Mouse (Mus musculus) hindbrain, postnatal 0 days (tissue): ENCODE measurements at regions not wholly inside any gene's neighbourhood (a gene's known extent, or its start where the extent isn't known, plus 50 kb on each side); places are given as distances from the start of the nearest gene placed in this dataset.

Experiments used
- ATAC-seq: fragments of 200-750 bp; cut with Nextera tagmentation; 2 replicates; pipeline ENCODE4 v1.8.0; 2017; ENCODE audit warnings: mild to moderate bottlenecking, moderate TSS enrichment, moderate library complexity
- DNase-seq: peaks from one replicate; pipeline ENCODE4 v3.0.0-alpha.2; 2015; ENCODE audit warnings: low spot score
- H3K27ac ChIP-seq: fragments of 300-500 bp; sonication (generic); 2 replicates; pipeline ENCODE4 v1.5.1; 2014; ENCODE audit warnings: mild to moderate bottlenecking
- H3K27me3 ChIP-seq: fragments of 300-500 bp; sonication (generic); 2 replicates; pipeline ENCODE4 v1.6.1; 2014; ENCODE audit warnings: low read length, mixed read lengths; ENCODE audit not compliant: insufficient read depth
- H3K36me3 ChIP-seq: fragments of 300-500 bp; sonication (generic); 2 replicates; pipeline ENCODE4 v1.6.1; 2014; ENCODE audit warnings: low read length, mixed read lengths; ENCODE audit not compliant: insufficient read depth
- H3K4me1 ChIP-seq: fragments of 300-500 bp; sonication (generic); 2 replicates; pipeline ENCODE4 v1.6.1; 2014; ENCODE audit warnings: antibody characterized with exemption, low read length, mixed read lengths; ENCODE audit not compliant: insufficient read depth
- H3K4me2 ChIP-seq: fragments of 300-500 bp; sonication (generic); 2 replicates; pipeline ENCODE4 v1.6.1; 2014; ENCODE audit warnings: low read depth, mild to moderate bottlenecking, low read length, moderate library complexity, mixed read lengths
- H3K4me3 ChIP-seq: fragments of 300-500 bp; sonication (generic); 2 replicates; pipeline ENCODE4 v1.5.1; 2014; ENCODE audit warnings: low read length
- H3K9ac ChIP-seq: fragments of 300-500 bp; sonication (generic); replicated peaks from 2 replicates; pipeline ENCODE4 v1.6.1; 2014; ENCODE audit warnings: mild to moderate bottlenecking, low read length, moderate library complexity, mixed read lengths
- H3K9me3 ChIP-seq: fragments of 300-500 bp; sonication (generic); 2 replicates; pipeline ENCODE4 v1.6.1; 2016; ENCODE audit warnings: low read length, mixed read lengths
- CTCF ChIP-seq: IDR thresholded peaks from 2 replicates; pipeline ENCODE4 v1.5.1; 2016; ENCODE audit warnings: antibody characterized with exemption, control low read depth, low read depth
- WGBS: fragments of 180-500 bp; shearing (Covaris S2); extraction: QIAGEN DNeasy Blood & Tissue Kit; methylation state at CpG from one replicate; pipeline ENCODE4 v1.1.7; 2014; 5-methylcytosine and 5-hydroxymethylcytosine counted together

- peak overlapping the region; percentile 76 for H3K4me2 ChIP-seq
- under 1% methylated on average over 49 of the region's 63 CpGs for whole genome bisulfite sequencing
- peaks cover 49% of the 10 kb centered on the region for H3K4me1 ChIP-seq
- DNase-seq = peak; percentile 79
- peak overlapping the region; percentile 65 for H3K9ac ChIP-seq
- H3K27ac ChIP-seq = peak overlapping the region; percentile 89
- no peaks in the 10 kb centered on the region for H3K27me3 ChIP-seq
- H3K9me3 ChIP-seq = no peaks in the 10 kb centered on the region
- no peaks in the 10 kb centered on the region for H3K36me3 ChIP-seq
- H3K4me3 ChIP-seq = peak overlapping the region; percentile 40
- TF ChIP-seq CTCF = no peak
- ATAC-seq = peak; percentile 50
Measured at GRCm38 (mm10) chr2:30711853-30712498, 91.5 kb downstream of the 1700001O22Rik start.

DNA sequence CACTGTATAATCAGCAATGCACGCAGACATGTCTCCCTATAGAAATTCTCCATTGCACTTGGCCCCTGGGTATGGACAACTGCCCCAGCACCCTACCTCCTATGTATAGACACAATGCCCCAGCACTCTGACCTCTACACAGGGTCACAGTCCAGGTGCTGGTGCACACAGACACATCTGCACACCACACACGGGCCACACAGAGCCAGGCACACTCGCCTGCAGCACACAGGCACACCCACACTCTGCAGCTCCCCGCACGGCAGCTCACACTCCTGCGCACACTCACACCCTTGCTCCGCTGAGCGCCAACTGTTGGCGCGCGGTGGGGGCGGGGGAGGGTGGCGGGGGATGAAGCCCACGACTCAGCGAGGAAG is 92.0 kb downstream of the 1700001O22Rik start:
- TF ChIP-seq CTCF = no peak
- peak; percentile 36; the same call in 1 of the 2 replicates for ATAC-seq
- Histone ChIP-seq H3K4me1 (peaks cover 46% of the 10 kb centered on the region), H3K4me3 (peak overlapping the region; percentile 40), H3K27me3 (no peaks in the 10 kb centered on the region), H3K36me3 (no peaks in the 10 kb centered on the region), H3K27ac (peak overlapping the region; percentile 89), H3K4me2 (peak overlapping the region; percentile 76), H3K9ac (peak overlapping the region; percentile 65), H3K9me3 (no peaks in the 10 kb centered on the region)
- 3% methylated on average over 12 of the region's 15 CpGs for WGBS
- no peak for DNase-seq

DNA sequence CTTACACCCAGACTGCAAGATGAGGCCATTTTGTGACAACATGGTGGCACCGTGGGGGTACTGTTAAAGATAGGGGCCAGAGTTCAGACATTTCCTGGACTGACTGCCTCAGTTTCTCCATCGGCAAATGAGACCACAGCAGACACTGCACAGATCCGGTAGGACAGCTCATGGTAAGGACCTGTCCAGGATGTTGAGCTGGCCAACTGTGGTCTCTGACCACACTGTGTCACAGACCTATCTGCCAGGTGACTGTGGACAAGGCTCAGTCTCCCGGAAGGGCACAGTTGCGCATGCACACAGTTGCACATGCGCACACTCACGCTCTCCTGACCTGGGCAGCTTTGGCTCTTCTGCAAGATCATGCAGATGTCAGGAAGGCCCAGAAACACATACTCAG is 92.6 kb downstream of the 1700001O22Rik start:
- Histone ChIP-seq H3K27ac (peak overlapping the region; percentile 89), H3K9ac (no peak overlapping the region), H3K27me3 (no peaks in the 10 kb centered on the region), H3K9me3 (no peaks in the 10 kb centered on the region), H3K36me3 (no peaks in the 10 kb centered on the region), H3K4me1 (peaks cover 40% of the 10 kb centered on the region), H3K4me3 (no peak overlapping the region), H3K4me2 (no peak overlapping the region)
- WGBS = 98% methylated on average over 7 of the region's 7 CpGs
- no peak for ATAC-seq
- no peak for DNase-seq
- no peak for TF ChIP-seq CTCF

DNA sequence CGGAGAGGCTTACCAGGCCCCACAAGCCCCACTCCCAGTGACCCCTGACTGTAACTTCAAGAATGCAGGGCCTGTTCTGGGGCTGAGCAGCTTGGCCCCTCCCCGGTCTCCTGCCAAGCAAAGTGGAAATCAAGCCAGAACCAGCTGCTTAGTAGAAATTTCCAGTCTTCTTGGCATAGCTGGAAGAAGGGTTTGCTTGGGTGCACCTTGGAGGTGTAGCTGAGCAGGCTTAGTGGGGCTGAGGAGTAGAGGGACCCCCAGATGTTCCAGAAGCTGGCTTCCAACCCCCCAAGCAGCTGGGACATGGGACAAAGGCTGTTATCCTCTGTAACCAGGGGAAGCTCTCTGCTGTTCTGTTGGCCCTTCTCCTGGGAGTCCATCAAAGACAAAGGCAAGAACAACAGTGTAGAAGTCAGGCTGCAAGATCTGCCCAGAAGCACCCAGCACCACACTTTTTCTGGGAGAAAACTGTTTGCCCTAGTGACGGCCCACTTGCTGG is 94.0 kb downstream of the 1700001O22Rik start:
- peak; percentile 50 for DNase-seq
- 32% methylated on average over 3 of the region's 3 CpGs for WGBS
- no peak overlapping the region for H3K9ac ChIP-seq
- H3K36me3 ChIP-seq = no peaks in the 10 kb centered on the region
- H3K9me3 ChIP-seq = no peaks in the 10 kb centered on the region
- H3K4me3 ChIP-seq = no peak overlapping the region
- H3K27ac ChIP-seq = peak overlapping the region; percentile 95
- ATAC-seq = no peak
- peaks cover 40% of the 10 kb centered on the region for H3K4me1 ChIP-seq
- H3K27me3 ChIP-seq = no peaks in the 10 kb centered on the region
- H3K4me2 ChIP-seq = no peak overlapping the region
- no peak for TF ChIP-seq CTCF

DNA sequence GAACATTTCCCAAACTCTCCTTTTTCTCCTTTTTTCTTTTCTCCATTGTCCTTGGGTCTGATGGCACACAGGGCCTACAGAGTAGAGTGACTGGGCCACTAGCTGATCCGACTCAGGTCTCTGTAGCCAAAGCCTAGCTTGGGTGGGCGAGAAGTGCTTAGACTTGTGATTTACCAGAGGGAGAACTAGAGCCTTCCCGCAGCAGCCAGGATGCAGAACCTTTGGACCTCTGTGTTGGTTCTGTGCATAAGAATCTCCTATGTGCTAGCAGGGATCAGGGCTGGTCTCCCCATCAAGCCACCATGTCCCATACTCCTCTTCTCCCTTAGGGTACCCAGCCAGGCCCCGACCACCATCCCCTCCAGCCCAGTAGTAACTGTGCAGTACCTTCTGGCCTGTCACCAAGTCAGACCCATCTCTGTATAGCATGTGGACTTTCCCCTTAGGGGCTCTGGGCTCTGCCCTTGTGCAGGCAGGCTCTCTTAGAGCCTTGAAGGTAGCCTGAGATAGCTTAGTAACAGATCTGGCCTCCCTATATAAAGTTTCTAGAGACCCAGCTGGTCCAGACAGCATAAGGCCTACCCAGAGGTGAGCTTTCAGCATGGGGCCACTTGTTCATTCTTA is 94.6 kb downstream of the 1700001O22Rik start:
- H3K9me3 ChIP-seq = no peaks in the 10 kb centered on the region
- no peaks in the 10 kb centered on the region for H3K27me3 ChIP-seq
- TF ChIP-seq CTCF = no peak
- DNase-seq (no peak), ATAC-seq (no peak)
- peak overlapping the region; percentile 95 for H3K27ac ChIP-seq
- H3K4me3 ChIP-seq = no peak overlapping the region
- 48% methylated on average over 4 of the region's 4 CpGs for WGBS
- peak overlapping the region; percentile 58 for H3K9ac ChIP-seq
- H3K36me3 ChIP-seq = no peaks in the 10 kb centered on the region
- H3K4me1 ChIP-seq = peaks cover 40% of the 10 kb centered on the region
- no peak overlapping the region for H3K4me2 ChIP-seq

DNA sequence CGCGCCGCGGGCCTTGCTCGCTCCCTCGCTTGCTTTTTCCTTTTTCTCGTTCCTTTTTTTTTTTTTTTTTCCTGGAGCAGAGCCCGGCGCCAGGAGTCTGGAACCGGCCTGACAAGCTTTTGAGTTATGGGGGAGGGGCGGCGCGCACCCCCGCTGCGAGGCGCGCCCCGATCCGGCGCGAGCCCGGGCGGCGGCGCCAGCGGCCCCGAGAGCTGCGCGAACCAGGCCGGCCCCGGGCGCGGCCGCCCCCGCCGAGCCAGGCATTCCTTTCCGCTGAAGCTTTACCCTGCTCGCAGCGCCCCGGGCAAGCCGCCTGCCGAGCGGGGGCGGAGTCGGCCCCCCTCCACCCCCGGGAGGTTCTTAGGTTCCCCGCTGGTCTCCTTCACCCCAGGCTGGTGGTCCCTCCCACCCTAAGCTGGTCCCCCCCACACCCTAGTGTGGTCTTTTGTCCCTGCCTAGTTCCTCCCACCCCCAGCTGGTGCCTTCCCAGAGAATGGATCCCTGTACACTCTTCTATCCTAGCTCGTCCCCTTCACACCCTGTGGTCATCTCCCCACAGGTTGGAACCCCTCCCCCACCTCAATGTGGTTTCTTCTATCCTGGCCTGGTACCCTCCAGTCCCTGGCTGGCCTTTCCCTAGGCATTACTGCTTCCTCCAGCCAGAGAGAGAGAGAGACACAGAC is 95.3 kb downstream of the 1700001O22Rik start:
- WGBS = under 1% methylated on average over 39 of the region's 48 CpGs
- peak overlapping the region; percentile 18 for H3K4me3 ChIP-seq
- TF ChIP-seq CTCF = no peak
- H3K9me3 ChIP-seq = no peaks in the 10 kb centered on the region
- ATAC-seq = peak; percentile 71
- H3K9ac ChIP-seq = peak overlapping the region; percentile 58
- H3K27me3 ChIP-seq = no peaks in the 10 kb centered on the region
- no peaks in the 10 kb centered on the region for H3K36me3 ChIP-seq
- H3K4me2 ChIP-seq = peak overlapping the region; percentile 54
- DNase-seq = peak; percentile 79
- H3K27ac ChIP-seq = peak overlapping the region; percentile 95
- H3K4me1 ChIP-seq = peaks cover 40% of the 10 kb centered on the region
